In the genomic region with DNA sequence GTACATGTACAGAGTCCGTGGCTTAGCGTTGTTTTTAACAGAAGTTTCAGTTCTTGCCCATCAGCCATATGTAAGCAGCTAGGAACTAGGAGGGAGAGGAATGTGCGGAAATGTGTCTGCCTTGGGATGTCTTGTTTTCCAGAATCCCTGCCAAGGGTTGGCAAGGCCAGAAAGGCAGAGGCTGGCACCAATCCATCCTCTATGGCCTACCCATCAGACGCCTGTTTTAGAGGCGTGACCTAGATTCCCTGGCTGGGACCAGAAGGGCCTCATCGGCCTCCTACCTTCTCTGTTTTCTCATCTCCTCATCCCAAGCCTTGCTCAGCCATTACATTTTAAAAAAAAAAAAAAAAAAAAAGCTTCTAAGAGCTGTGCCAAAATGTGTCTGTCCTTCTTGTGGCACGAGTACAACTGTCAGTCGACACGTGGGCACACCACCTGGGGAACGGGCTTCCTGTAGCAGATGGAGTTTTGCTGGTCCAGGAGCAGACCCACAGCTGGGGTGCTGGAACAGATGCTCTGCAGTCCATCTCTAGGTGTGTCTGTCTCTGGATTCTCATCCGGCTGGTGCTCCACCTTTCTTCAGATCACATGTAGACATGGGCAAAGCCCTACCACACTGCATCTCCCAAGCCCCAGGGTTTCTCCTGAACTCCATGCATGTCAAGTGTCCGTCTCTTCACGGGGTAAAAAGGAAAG, we compare ENCODE assay signal across 10 mouse cellular contexts.
DNase-seq lines count a peak whose midpoint lies in the region; TF ChIP-seq lines count a peak whose summit lies in the region.
"Had no signal": no experiment of that assay in that cellular context is flagged by ENCODE, and none has a peak within 500 bp of the region (broad histone marks: within the 10 kb centered on the region; RNA-seq: fewer than 3 reads in every experiment).

No protein-coding gene starts in this region.

- H3K27ac ChIP-seq in thymus, adult 2 months (ENCODE audit: control insufficient read depth, insufficient read depth, low read length): no peak overlapping the region
- no peak overlapping the region for H3K27ac ChIP-seq in left cerebral cortex, adult 2 months
- H3K27ac ChIP-seq: heart, embryonic 13.5 days; liver, embryonic 13.5 days had no signal

- no peak for TF ChIP-seq POLR2A in thymus, adult 2 months (IDR thresholded peaks at IDR 0.05; ENCODE audit: control insufficient read depth, extremely low read depth, insufficient read depth, low read length, poor library complexity)

- H3K27me3 ChIP-seq in thymus, adult 2 months (ENCODE audit: control insufficient read depth, insufficient read depth, low read length): no peaks in the 10 kb centered on the region
- H3K27me3 ChIP-seq: heart, embryonic 13.5 days; liver, embryonic 13.5 days had no signal

- no peaks in the 10 kb centered on the region for H3K4me1 ChIP-seq in thymus, adult 2 months (replicated peaks; ENCODE audit: control insufficient read depth, insufficient read depth, low read length)
- H3K4me1 ChIP-seq: liver, embryonic 13.5 days had no signal

- peak; percentile 60 to 62 for DNase-seq in heart, adult 18-20 months
- DNase-seq in heart, postnatal 25 days (ENCODE audit: low spot score): no peak
- DNase-seq in NIH3T3 (ENCODE audit: low read depth): peak; percentile 23
- DNase-seq in cerebellum, adult 9-10 months: peak; percentile 98
- DNase-seq in heart, postnatal 4 days: peak; percentile 62
- no peak for DNase-seq in kidney, adult 18-20 months
- DNase-seq in thymus, adult 2 months: no peak
- no peak for DNase-seq in left cerebral cortex, adult 2 months (ENCODE audit: extremely low spot score in 1 of 2, low spot score in 2 of 2)
- DNase-seq: liver, embryonic 13.5 days had no signal

- no peak overlapping the region for H3K4me3 ChIP-seq in thymus, adult 2 months (ENCODE audit: control insufficient read depth, insufficient read depth, low read length)
- H3K4me3 ChIP-seq in left cerebral cortex, adult 2 months: no peak overlapping the region
- H3K4me3 ChIP-seq: heart, embryonic 13.5 days; liver, embryonic 13.5 days had no signal

- no peak for TF ChIP-seq CTCF in thymus, adult 2 months (IDR thresholded peaks at IDR 0.05; ENCODE audit: borderline replicate concordance, control insufficient read depth, extremely low read depth, insufficient read depth, low read length, poor library complexity)
- TF ChIP-seq CTCF in left cerebral cortex, adult 2 months (IDR thresholded peaks at IDR 0.05): no peak

- intact Hi-C loops in heart, postnatal 25 days (cut with DNase I): no loop called here
- intact Hi-C loops in left cerebral cortex, adult 2 months (cut with DNase I): no loop called here

- 86% methylated on average over 13 of the region's 13 CpGs for WGBS in thymus, adult 2 months

- no peaks in the 10 kb centered on the region for H3K36me3 ChIP-seq in thymus, adult 2 months (ENCODE audit: control insufficient read depth, insufficient read depth, low read length)
- H3K36me3 ChIP-seq: liver, embryonic 13.5 days had no signal

Comparison
In these comparisons a context has a peak if more than half of its experiments do, and no peak if none do; other contexts are left out.
1. DNase-seq: peak in heart, adult 18-20 months (2 of 2), NIH3T3 (single experiment), cerebellum, adult 9-10 months (single experiment) and heart, postnatal 4 days (single experiment); none in heart, postnatal 25 days (single experiment), kidney, adult 18-20 months (single experiment), thymus, adult 2 months (single experiment) and left cerebral cortex, adult 2 months (0 of 2).